Mouse (Mus musculus): ENCODE results near the gene Lrmda.

The Lrmda gene

GRCm38 (mm10) chr14:22589503-22590215, 570.1 kb downstream of the Lrmda start:
- no peak for DNase-seq (ENCODE audit: low spot score)

GRCm38 (mm10) chr14:22591186-22591585, 571.7 kb downstream of the Lrmda start:
- DNase-seq (ENCODE audit: low spot score): no peak

GRCm38 (mm10) chr14:22597508-22597907, 578.0 kb downstream of the Lrmda start:
- DNase-seq (ENCODE audit: low spot score): no peak

- no peak for DNase-seq (ENCODE audit: low spot score)
Measured at GRCm38 (mm10) chr14:22598638-22599037, 579.1 kb downstream of the Lrmda start.

GRCm38 (mm10) chr14:22600166-22600565, 580.7 kb downstream of the Lrmda start:
- no peak for DNase-seq (ENCODE audit: low spot score)

- no peak for DNase-seq (ENCODE audit: low spot score)
Measured at GRCm38 (mm10) chr14:22602308-22602707, 582.8 kb downstream of the Lrmda start.

GRCm38 (mm10) chr14:22608599-22608998, 589.1 kb downstream of the Lrmda start:
- DNase-seq (ENCODE audit: low spot score): no peak

- no peak for DNase-seq (ENCODE audit: low spot score)
Measured at GRCm38 (mm10) chr14:22609261-22610245, 590.0 kb downstream of the Lrmda start.

GRCm38 (mm10) chr14:22611011-22611410, 591.5 kb downstream of the Lrmda start:
- no peak for DNase-seq (ENCODE audit: low spot score)

GRCm38 (mm10) chr14:22620191-22620590, 600.7 kb downstream of the Lrmda start:
- no peak for DNase-seq (ENCODE audit: low spot score)

GRCm38 (mm10) chr14:22621941-22622340, 602.4 kb downstream of the Lrmda start:
- DNase-seq (ENCODE audit: low spot score): no peak

- DNase-seq (ENCODE audit: low spot score): no peak
Measured at GRCm38 (mm10) chr14:22627105-22627829, 607.8 kb downstream of the Lrmda start.

- DNase-seq (ENCODE audit: low spot score): no peak
Measured at GRCm38 (mm10) chr14:22630361-22630867, 610.9 kb downstream of the Lrmda start.

- no peak for DNase-seq (ENCODE audit: low spot score)
Measured at GRCm38 (mm10) chr14:22633612-22634011, 614.1 kb downstream of the Lrmda start.

GRCm38 (mm10) chr14:22643494-22643893, 624.0 kb downstream of the Lrmda start:
- DNase-seq (ENCODE audit: low spot score): no peak

GRCm38 (mm10) chr14:22647879-22648611, 628.5 kb downstream of the Lrmda start:
- DNase-seq (ENCODE audit: low spot score): no peak

- DNase-seq (ENCODE audit: low spot score): no peak
Measured at GRCm38 (mm10) chr14:22649411-22649911, 629.9 kb downstream of the Lrmda start.

- no peak for DNase-seq (ENCODE audit: low spot score)
Measured at GRCm38 (mm10) chr14:22649985-22650984, 630.8 kb downstream of the Lrmda start.

- no peak for DNase-seq (ENCODE audit: low spot score)
Measured at GRCm38 (mm10) chr14:22651131-22651952, 631.8 kb downstream of the Lrmda start.
